8 mouse cellular contexts compared by ENCODE assay signal in the genomic region with DNA sequence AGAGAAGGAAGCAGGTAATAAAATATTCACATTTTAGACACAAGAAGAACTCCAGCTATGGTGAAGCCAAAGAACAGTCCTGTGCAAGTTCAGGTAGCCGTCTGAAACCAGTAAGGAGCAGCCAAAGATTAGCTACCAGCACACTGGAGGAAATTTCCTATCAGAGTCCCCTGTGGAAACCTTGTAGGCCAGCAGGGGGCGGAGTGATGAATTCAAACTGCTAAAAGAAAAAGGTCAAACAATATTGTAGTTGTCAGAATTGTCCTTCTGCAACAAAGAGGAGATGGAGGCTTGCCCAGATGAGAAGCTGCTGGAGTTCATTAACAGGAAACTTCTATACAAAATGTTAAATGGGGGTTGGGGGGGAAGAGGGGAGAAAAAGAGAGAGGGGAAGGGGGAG.
DNase-seq lines count a peak whose midpoint lies in the region; ATAC-seq lines count a peak whose summit lies in the region.

No protein-coding gene starts in this region.

- no peak overlapping the region for H3K4me2 ChIP-seq in midbrain, embryonic 11.5 days
- H3K4me2 ChIP-seq in midbrain, embryonic 15.5 days: no peak overlapping the region

- no peaks in the 10 kb centered on the region for H3K36me3 ChIP-seq in midbrain, embryonic 11.5 days (ENCODE audit: control insufficient read depth, insufficient read depth, low read length)
- H3K36me3 ChIP-seq in midbrain, embryonic 15.5 days (replicated peaks): no peaks in the 10 kb centered on the region

- WGBS in midbrain, embryonic 11.5 days: 28% methylated on average over 2 of the region's 2 CpGs
- WGBS in midbrain, embryonic 15.5 days: 26% methylated on average over 2 of the region's 2 CpGs

- no peaks in the 10 kb centered on the region for H3K9me3 ChIP-seq in midbrain, embryonic 11.5 days (ENCODE audit: control insufficient read depth, low read length)
- H3K9me3 ChIP-seq in midbrain, embryonic 15.5 days: no peaks in the 10 kb centered on the region

- H3K4me3 ChIP-seq in midbrain, embryonic 11.5 days (ENCODE audit: low read depth, low read length): no peak overlapping the region
- no peak overlapping the region for H3K4me3 ChIP-seq in midbrain, embryonic 15.5 days

- H3K27ac ChIP-seq in midbrain, embryonic 11.5 days (ENCODE audit: low read depth, low read length): no peak overlapping the region
- H3K27ac ChIP-seq in midbrain, embryonic 15.5 days: no peak overlapping the region

- no peaks in the 10 kb centered on the region for H3K27me3 ChIP-seq in midbrain, embryonic 11.5 days (ENCODE audit: control insufficient read depth, insufficient read depth, low read length)
- no peaks in the 10 kb centered on the region for H3K27me3 ChIP-seq in midbrain, embryonic 15.5 days (replicated peaks)

- DNase-seq in cerebellum, adult 9-10 months: peak; percentile 24
- no peak for DNase-seq in cerebellum, adult 9-11 months
- peak; percentile 85 for DNase-seq in midbrain, embryonic 11.5 days (ENCODE audit: low spot score, missing footprints)
- peak; percentile 29 to 31 for DNase-seq in cerebellum, postnatal 36 days
- peak; percentile 38 for DNase-seq in layer of hippocampus, adult 11-12 months (ENCODE audit: low spot score)
- peak; percentile 27 to 61 for DNase-seq in lung, postnatal 4 days
- DNase-seq in c-Kit-positive CD71-positive TER-119-positive erythroid progenitor cells, embryonic 14.5 days (ENCODE audit: low spot score): no peak

- no peak for ATAC-seq in midbrain, embryonic 11.5 days (ENCODE audit: low FRiP score)
- ATAC-seq in midbrain, embryonic 15.5 days (replicated peaks): no peak

- no peaks in the 10 kb centered on the region for H3K4me1 ChIP-seq in midbrain, embryonic 11.5 days (ENCODE audit: control insufficient read depth, insufficient read depth, low read length)
- no peaks in the 10 kb centered on the region for H3K4me1 ChIP-seq in midbrain, embryonic 15.5 days

- H3K9ac ChIP-seq in midbrain, embryonic 11.5 days (ENCODE audit: low read length): no peak overlapping the region
- H3K9ac ChIP-seq in midbrain, embryonic 15.5 days: no peak overlapping the region

Comparison
In these comparisons a context has a peak if more than half of its experiments do, and no peak if none do; other contexts are left out.
1. DNase-seq: peak in cerebellum, adult 9-10 months (single experiment), midbrain, embryonic 11.5 days (single experiment), cerebellum, postnatal 36 days (2 of 2), layer of hippocampus, adult 11-12 months (single experiment) and lung, postnatal 4 days (2 of 2); none in cerebellum, adult 9-11 months (single experiment) and c-Kit-positive CD71-positive TER-119-positive erythroid progenitor cells, embryonic 14.5 days (single experiment).